In genomic region chr3:90248746-90249100, GRCm38 (mm10) we compare ENCODE assay signal across 8 mouse cellular contexts. TPM values are rescaled to one million over a fixed set of nuclear protein-coding genes. Genes with fewer than 3 reads are reported as not detected.
DNase-seq lines count a peak whose midpoint lies in the region; ATAC-seq and TF ChIP-seq lines count a peak whose summit lies in the region.

No protein-coding gene starts in this region.

- DNase-seq in kidney, adult 9 months: no peak
- peak; percentile 30 for DNase-seq in adrenal gland, postnatal 25 days
- DNase-seq in kidney, postnatal 0 days (ENCODE audit: low spot score): peak; percentile 80
- DNase-seq in lung, postnatal 36 days: peak; percentile 53
- DNase-seq in thymus, postnatal 14 days: peak; percentile 46
- DNase-seq in frontal cortex, postnatal 10 days (ENCODE audit: low spot score in 2 of 2): no peak

- no peaks in the 10 kb centered on the region for H3K27me3 ChIP-seq in kidney, embryonic 16.5 days (ENCODE audit: insufficient read depth, low read length)
- no peaks in the 10 kb centered on the region for H3K27me3 ChIP-seq in kidney, postnatal 0 days (ENCODE audit: insufficient read depth, low read length)

- H3K36me3 ChIP-seq in kidney, embryonic 16.5 days (ENCODE audit: insufficient read depth, low read length): peaks cover 20% of the 10 kb centered on the region
- H3K36me3 ChIP-seq in kidney, postnatal 0 days (ENCODE audit: insufficient read depth, low read length): peaks cover 9% of the 10 kb centered on the region; the same call in 1 of the 2 replicates

- TF ChIP-seq CTCF in kidney, postnatal 0 days (IDR thresholded peaks at IDR 0.05; ENCODE audit: low read depth): no peak

- H3K9me3 ChIP-seq in kidney, embryonic 16.5 days (ENCODE audit: low read length): no peaks in the 10 kb centered on the region
- no peaks in the 10 kb centered on the region for H3K9me3 ChIP-seq in kidney, postnatal 0 days (replicated peaks; ENCODE audit: low read length)

- peak; percentile 7; the same call in 1 of the 2 replicates for ATAC-seq in kidney, embryonic 16.5 days (ENCODE audit: low FRiP score, low TSS enrichment)
- ATAC-seq in granulocyte monocyte progenitor cell, adult 5-6 weeks (replicated peaks; ENCODE audit: poor library complexity, severe bottlenecking): peak; percentile 51
- peak; percentile 33; the same call in 1 of the 2 replicates for ATAC-seq in kidney, postnatal 0 days (replicated peaks; ENCODE audit: low FRiP score, low read depth)

- H3K4me1 ChIP-seq in kidney, embryonic 16.5 days (ENCODE audit: insufficient read depth, low read length): peaks cover 23% of the 10 kb centered on the region
- 0 out of 2 replicates have a peak, but pooled peaks cover 4% of the 10 kb centered on the region for H3K4me1 ChIP-seq in kidney, postnatal 0 days (replicated peaks; ENCODE audit: insufficient read depth, low read length)

- peak overlapping the region; percentile 90 for H3K4me3 ChIP-seq in kidney, embryonic 16.5 days (ENCODE audit: low read length)
- peak overlapping the region; percentile 65 for H3K4me3 ChIP-seq in kidney, postnatal 0 days (replicated peaks; ENCODE audit: low read depth, low read length)

- peak overlapping the region; percentile 82 for H3K9ac ChIP-seq in kidney, embryonic 16.5 days (replicated peaks; ENCODE audit: low read length)
- peak overlapping the region; percentile 76 for H3K9ac ChIP-seq in kidney, postnatal 0 days (ENCODE audit: low read depth, low read length)

- peak overlapping the region; percentile 97 for H3K27ac ChIP-seq in kidney, embryonic 16.5 days (ENCODE audit: low read length)
- peak overlapping the region; percentile 97 for H3K27ac ChIP-seq in kidney, postnatal 0 days

- WGBS in kidney, embryonic 16.5 days: 2% methylated on average over 10 of the region's 10 CpGs
- 3% methylated on average over 10 of the region's 10 CpGs for WGBS in kidney, postnatal 0 days

- peak overlapping the region; percentile 96 for H3K4me2 ChIP-seq in kidney, embryonic 16.5 days (replicated peaks; ENCODE audit: low read depth, low read length)
- H3K4me2 ChIP-seq in kidney, postnatal 0 days (ENCODE audit: low read length): peak overlapping the region; percentile 70

RNA-seq across cellular contexts. Expression of gene Slc39a1, which starts 0.8 kb away (rescaled TPM):
- 108 and 114 TPM in 2 replicates for polyA plus RNA-seq in kidney, embryonic 16.5 days (2015; fragmentation: Nextera tagmentation; extraction: Ambion mirVana)
- 132 and 136 TPM in 2 replicates for total RNA-seq in adrenal gland, postnatal 25 days (2021)
- total RNA-seq in granulocyte monocyte progenitor cell, adult 5-6 weeks (2014; fragmentation: Nextera tagmentation): 26.6 and 35.3 TPM in 2 replicates
- total RNA-seq in granulocyte monocyte progenitor cell, adult 5-6 weeks (2017): 36.4 and 36.6 TPM in 2 replicates
- polyA plus RNA-seq in kidney, postnatal 0 days (2015; fragmentation: Nextera tagmentation; extraction: Ambion mirVana): 130 TPM in 2 replicates

RNA-seq across cellular contexts. Expression of gene Crtc2, which starts 5.2 kb away (rescaled TPM):
- polyA plus RNA-seq in kidney, embryonic 16.5 days (2015; fragmentation: Nextera tagmentation; extraction: Ambion mirVana): 24.8 and 33.7 TPM in 2 replicates
- total RNA-seq in adrenal gland, postnatal 25 days (2021): 46.7 and 57.8 TPM in 2 replicates
- 48.1 and 49.5 TPM in 2 replicates for total RNA-seq in granulocyte monocyte progenitor cell, adult 5-6 weeks (2014; fragmentation: Nextera tagmentation)
- 10.1 and 11.4 TPM in 2 replicates for total RNA-seq in granulocyte monocyte progenitor cell, adult 5-6 weeks (2017)
- 20.7 and 23.7 TPM in 2 replicates for polyA plus RNA-seq in kidney, postnatal 0 days (2015; fragmentation: Nextera tagmentation; extraction: Ambion mirVana)

RNA-seq across cellular contexts. Expression of gene Creb3l4, which starts 5.4 kb away (rescaled TPM):
- polyA plus RNA-seq in kidney, embryonic 16.5 days (2015; fragmentation: Nextera tagmentation; extraction: Ambion mirVana): 6.5 and 6.8 TPM in 2 replicates
- 0.85 TPM in 1 of 2 replicates, not detected in the other for total RNA-seq in adrenal gland, postnatal 25 days (2021)
- total RNA-seq in granulocyte monocyte progenitor cell, adult 5-6 weeks (2014; fragmentation: Nextera tagmentation): not detected in 2 replicates
- total RNA-seq in granulocyte monocyte progenitor cell, adult 5-6 weeks (2017): not detected in 2 replicates
- 4.0 and 5.1 TPM in 2 replicates for polyA plus RNA-seq in kidney, postnatal 0 days (2015; fragmentation: Nextera tagmentation; extraction: Ambion mirVana)

RNA-seq across cellular contexts. Expression of gene Dennd4b, which starts 16.3 kb away (rescaled TPM):
- polyA plus RNA-seq in kidney, embryonic 16.5 days (2015; fragmentation: Nextera tagmentation; extraction: Ambion mirVana): 3.7 and 4.7 TPM in 2 replicates
- 9.0 and 10.7 TPM in 2 replicates for total RNA-seq in adrenal gland, postnatal 25 days (2021)
- total RNA-seq in granulocyte monocyte progenitor cell, adult 5-6 weeks (2014; fragmentation: Nextera tagmentation): 28.1 and 37.5 TPM in 2 replicates
- 13.6 and 16.5 TPM in 2 replicates for total RNA-seq in granulocyte monocyte progenitor cell, adult 5-6 weeks (2017)
- polyA plus RNA-seq in kidney, postnatal 0 days (2015; fragmentation: Nextera tagmentation; extraction: Ambion mirVana): 2.2 TPM in 2 replicates

RNA-seq across cellular contexts. Expression of gene Jtb, which starts 17.3 kb away (rescaled TPM):
- 103 and 105 TPM in 2 replicates for polyA plus RNA-seq in kidney, embryonic 16.5 days (2015; fragmentation: Nextera tagmentation; extraction: Ambion mirVana)
- 68.6 and 72.3 TPM in 2 replicates for total RNA-seq in adrenal gland, postnatal 25 days (2021)
- 85.8 and 89.8 TPM in 2 replicates for total RNA-seq in granulocyte monocyte progenitor cell, adult 5-6 weeks (2014; fragmentation: Nextera tagmentation)
- 44.6 and 55.5 TPM in 2 replicates for total RNA-seq in granulocyte monocyte progenitor cell, adult 5-6 weeks (2017)
- polyA plus RNA-seq in kidney, postnatal 0 days (2015; fragmentation: Nextera tagmentation; extraction: Ambion mirVana): 153 and 160 TPM in 2 replicates

Comparison
In these comparisons a context has a peak if more than half of its experiments do, and no peak if none do; other contexts are left out.
1. DNase-seq: peak in adrenal gland, postnatal 25 days (single experiment), kidney, postnatal 0 days (single experiment), lung, postnatal 36 days (single experiment) and thymus, postnatal 14 days (single experiment); none in kidney, adult 9 months (single experiment) and frontal cortex, postnatal 10 days (0 of 2).
2. Peak in every context shown above with its lines, with median percentiles within 50 percentile points of each other: ATAC-seq.